In the genomic region with DNA sequence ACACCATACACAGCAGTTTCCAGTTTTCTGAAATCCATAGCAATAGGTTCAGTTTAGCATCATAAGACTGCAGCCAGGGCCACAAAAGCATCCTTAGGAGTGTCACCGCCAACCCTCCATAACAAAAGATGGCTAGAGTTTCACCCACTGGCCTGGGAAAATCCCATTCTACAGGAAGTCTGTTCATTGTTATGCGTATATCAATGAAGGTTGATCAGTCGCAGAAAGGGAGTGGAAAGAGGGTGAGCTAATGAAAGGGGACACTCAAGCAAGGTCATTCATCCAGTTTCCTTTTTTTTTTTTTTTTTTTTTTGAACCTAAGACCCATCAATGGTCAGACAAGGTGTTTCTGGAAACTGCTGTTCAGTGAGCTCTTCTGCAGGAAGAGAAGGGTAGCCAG, we compare ENCODE assay signal across 28 mouse cellular contexts. TPM values are rescaled to one million over a fixed set of nuclear protein-coding genes. Genes with fewer than 3 reads are reported as not detected.
DNase-seq lines count a peak whose midpoint lies in the region; ATAC-seq lines count a peak whose summit lies in the region.
"Had no signal": no experiment of that assay in that cellular context is flagged by ENCODE, and none has a peak within 500 bp of the region (broad histone marks: within the 10 kb centered on the region; RNA-seq: fewer than 3 reads in every experiment).

No protein-coding gene starts in this region.

- H3K4me1 ChIP-seq in midbrain, embryonic 11.5 days (ENCODE audit: control insufficient read depth, insufficient read depth, low read length): no peaks in the 10 kb centered on the region
- H3K4me1 ChIP-seq in midbrain, embryonic 15.5 days: no peaks in the 10 kb centered on the region
- H3K4me1 ChIP-seq: embryonic facial prominence, embryonic 10.5 days; embryonic facial prominence, embryonic 12.5 days; forebrain, embryonic 13.5 days; forebrain, embryonic 15.5 days had no signal

- H3K9ac ChIP-seq in midbrain, embryonic 11.5 days (ENCODE audit: low read length): no peak overlapping the region
- no peak overlapping the region for H3K9ac ChIP-seq in midbrain, embryonic 15.5 days
- H3K9ac ChIP-seq: embryonic facial prominence, embryonic 12.5 days; forebrain, embryonic 13.5 days; forebrain, embryonic 15.5 days; forebrain, postnatal 0 days had no signal

- peak; percentile 28 for DNase-seq in midbrain, embryonic 11.5 days (ENCODE audit: low spot score, missing footprints)
- DNase-seq in ES-CJ7 (ENCODE audit: low read depth, low spot score): peak; percentile 98
- peak; percentile 100 for DNase-seq in R1 (ENCODE audit: low read depth, low spot score)
- DNase-seq in ZHBTc4 (ENCODE audit: low read depth, low spot score): peak; percentile 97
- no peak for DNase-seq in cerebellum, adult 11-12 months
- no peak for DNase-seq in thymus, postnatal 10 days (ENCODE audit: low spot score in 2 of 2)
- no peak for DNase-seq in frontal cortex, postnatal 25 days (ENCODE audit: low spot score in 2 of 2)
- DNase-seq: adrenal gland, adult 2 months; adrenal gland, postnatal 10 days; adrenal gland, postnatal 25 days; cerebellum, adult 11 months; cerebellum, adult 2 months; cerebellum, adult 9-10 months; cerebellum, postnatal 10 days; cerebellum, postnatal 25 days; forebrain, postnatal 0 days had no signal

- H3K27ac ChIP-seq in midbrain, embryonic 11.5 days (ENCODE audit: low read depth, low read length): no peak overlapping the region
- no peak overlapping the region for H3K27ac ChIP-seq in midbrain, embryonic 15.5 days
- H3K27ac ChIP-seq: embryonic facial prominence, embryonic 10.5 days; embryonic facial prominence, embryonic 12.5 days; forebrain, embryonic 13.5 days; forebrain, embryonic 15.5 days had no signal

- ATAC-seq in midbrain, embryonic 11.5 days (ENCODE audit: low FRiP score): no peak
- ATAC-seq in midbrain, embryonic 15.5 days (replicated peaks): no peak
- ATAC-seq: CD4-positive, CD25-positive, alpha-beta regulatory T cell, adult 4 months; forebrain, embryonic 13.5 days; forebrain, embryonic 15.5 days; forebrain, postnatal 0 days; Patski had no signal

- H3K4me3 ChIP-seq in midbrain, embryonic 11.5 days (ENCODE audit: low read depth, low read length): no peak overlapping the region
- H3K4me3 ChIP-seq in midbrain, embryonic 15.5 days: no peak overlapping the region
- H3K4me3 ChIP-seq: embryonic facial prominence, embryonic 10.5 days; embryonic facial prominence, embryonic 12.5 days; forebrain, embryonic 13.5 days; forebrain, embryonic 15.5 days had no signal

- H3K27me3 ChIP-seq in midbrain, embryonic 11.5 days (ENCODE audit: control insufficient read depth, insufficient read depth, low read length): no peaks in the 10 kb centered on the region
- no peaks in the 10 kb centered on the region for H3K27me3 ChIP-seq in midbrain, embryonic 15.5 days (replicated peaks)
- H3K27me3 ChIP-seq: embryonic facial prominence, embryonic 12.5 days; forebrain, embryonic 13.5 days; forebrain, embryonic 15.5 days; Patski had no signal

- WGBS in midbrain, embryonic 11.5 days: 51% methylated on average over 3 of the region's 3 CpGs
- 41% methylated on average over 3 of the region's 3 CpGs for WGBS in midbrain, embryonic 15.5 days

- no peaks in the 10 kb centered on the region for H3K9me3 ChIP-seq in midbrain, embryonic 11.5 days (ENCODE audit: control insufficient read depth, low read length)
- no peaks in the 10 kb centered on the region for H3K9me3 ChIP-seq in midbrain, embryonic 15.5 days
- H3K9me3 ChIP-seq: embryonic facial prominence, embryonic 10.5 days; embryonic facial prominence, embryonic 12.5 days; forebrain, embryonic 13.5 days; forebrain, embryonic 15.5 days; G1E had no signal

- H3K4me2 ChIP-seq in midbrain, embryonic 11.5 days: no peak overlapping the region
- H3K4me2 ChIP-seq in midbrain, embryonic 15.5 days: no peak overlapping the region
- H3K4me2 ChIP-seq: embryonic facial prominence, embryonic 12.5 days; forebrain, embryonic 13.5 days; forebrain, embryonic 15.5 days had no signal

- H3K36me3 ChIP-seq in midbrain, embryonic 11.5 days (ENCODE audit: control insufficient read depth, insufficient read depth, low read length): no peaks in the 10 kb centered on the region
- H3K36me3 ChIP-seq in midbrain, embryonic 15.5 days (replicated peaks): no peaks in the 10 kb centered on the region
- H3K36me3 ChIP-seq: embryonic facial prominence, embryonic 10.5 days; embryonic facial prominence, embryonic 12.5 days; forebrain, embryonic 15.5 days; G1E had no signal

RNA-seq across cellular contexts. Expression of a gene that starts 7.6 kb away (rescaled TPM):
- polyA plus RNA-seq in midbrain, embryonic 11.5 days (2014; fragmentation: Nextera tagmentation; extraction: Ambion mirVana): not detected in 2 replicates
- not detected in 2 replicates for polyA plus RNA-seq in midbrain, embryonic 15.5 days (2015; fragmentation: Nextera tagmentation; extraction: Ambion mirVana)
- polyA plus RNA-seq: adrenal gland, adult 2 months; brain, embryonic 14.5 days; CD4-positive, CD25-positive, alpha-beta regulatory T cell, adult 4 months; cerebellum, adult 2 months; cortical plate, adult 2 months; embryonic facial prominence, embryonic 10.5 days; embryonic facial prominence, embryonic 12.5 days; embryonic facial prominence, embryonic 14.5 days; forebrain, embryonic 11.5 days; forebrain, embryonic 13.5 days; forebrain, embryonic 15.5 days; forebrain, postnatal 0 days; G1E; Patski had no signal

RNA-seq across cellular contexts. Expression of a gene that starts 48.4 kb away (rescaled TPM):
- polyA plus RNA-seq in midbrain, embryonic 11.5 days (2014; fragmentation: Nextera tagmentation; extraction: Ambion mirVana): 10.5 and 11.6 TPM in 2 replicates
- polyA plus RNA-seq in midbrain, embryonic 15.5 days (2015; fragmentation: Nextera tagmentation; extraction: Ambion mirVana): 8.1 and 11.8 TPM in 2 replicates

RNA-seq across cellular contexts. Expression of a gene that starts 59.7 kb away (rescaled TPM):
- polyA plus RNA-seq in midbrain, embryonic 11.5 days (2014; fragmentation: Nextera tagmentation; extraction: Ambion mirVana): 22.9 and 23.4 TPM in 2 replicates
- polyA plus RNA-seq in midbrain, embryonic 15.5 days (2015; fragmentation: Nextera tagmentation; extraction: Ambion mirVana): 8.1 and 9.0 TPM in 2 replicates

Comparison
In these comparisons a context has a peak if more than half of its experiments do, and no peak if none do; other contexts are left out.
1. DNase-seq: peak in midbrain, embryonic 11.5 days (single experiment), ES-CJ7 (single experiment), R1 (single experiment) and ZHBTc4 (single experiment); none in cerebellum, adult 11-12 months (single experiment), thymus, postnatal 10 days (0 of 2) and frontal cortex, postnatal 25 days (0 of 2).